Mouse (Mus musculus): ENCODE measurements around the gene Tmem91.
A peak's percentile ranks its signal among the peaks of the same experiment; 100 is the strongest.
"Not testable (repeated sequence)": the region's sequence is repeated elsewhere in the genome, so short reads cannot be mapped to it uniquely, and the experiment has no call there.

Tmem91 gene

GRCm38 (mm10) chr7:25674719-25675300 is at the start of gene Tmem91:
Tmem91 (minus strand) TSS chr7:25675166.
- ATAC-seq (ENCODE audit: insufficient number of reproducible peaks, low FRiP score, low TSS enrichment), result no peak

- ATAC-seq (ENCODE audit: insufficient number of reproducible peaks, low FRiP score, low TSS enrichment), result not testable (repeated sequence)
These were observed 46.8 kb upstream of the Tmem91 start for GRCm38 (mm10) chr7:25721776-25722175.

GRCm38 (mm10) chr7:25720760-25721159 is 45.8 kb upstream of the Tmem91 start:
- no peak for ATAC-seq (ENCODE audit: insufficient number of reproducible peaks, low FRiP score, low TSS enrichment)

- no peak for ATAC-seq (ENCODE audit: insufficient number of reproducible peaks, low FRiP score, low TSS enrichment)
These were observed 45.0 kb upstream of the Tmem91 start for GRCm38 (mm10) chr7:25719761-25720610.

- ATAC-seq (ENCODE audit: insufficient number of reproducible peaks, low FRiP score, low TSS enrichment), result peak; percentile 85
These were observed 43.9 kb upstream of the Tmem91 start, which contains the start of gene Ccdc97 for GRCm38 (mm10) chr7:25718788-25719417. Ccdc97 (minus strand) TSS chr7:25719088.

- ATAC-seq (ENCODE audit: insufficient number of reproducible peaks, low FRiP score, low TSS enrichment), result no peak
These were observed 42.5 kb upstream of the Tmem91 start for GRCm38 (mm10) chr7:25717478-25717877.

GRCm38 (mm10) chr7:25715731-25716271 is 40.8 kb upstream of the Tmem91 start:
- ATAC-seq (ENCODE audit: insufficient number of reproducible peaks, low FRiP score, low TSS enrichment), result no peak

- no peak for ATAC-seq (ENCODE audit: insufficient number of reproducible peaks, low FRiP score, low TSS enrichment)
These were observed 39.6 kb upstream of the Tmem91 start for GRCm38 (mm10) chr7:25714581-25714980.

GRCm38 (mm10) chr7:25712801-25713200 is 37.8 kb upstream of the Tmem91 start:
- ATAC-seq (ENCODE audit: insufficient number of reproducible peaks, low FRiP score, low TSS enrichment), result no peak

GRCm38 (mm10) chr7:25711731-25712197 is 36.8 kb upstream of the Tmem91 start:
- no peak for ATAC-seq (ENCODE audit: insufficient number of reproducible peaks, low FRiP score, low TSS enrichment)

GRCm38 (mm10) chr7:25711165-25711564 is 36.2 kb upstream of the Tmem91 start:
- ATAC-seq (ENCODE audit: insufficient number of reproducible peaks, low FRiP score, low TSS enrichment), result no peak

- no peak for ATAC-seq (ENCODE audit: insufficient number of reproducible peaks, low FRiP score, low TSS enrichment)
These were observed 35.7 kb upstream of the Tmem91 start for GRCm38 (mm10) chr7:25710519-25711130.

- ATAC-seq (ENCODE audit: insufficient number of reproducible peaks, low FRiP score, low TSS enrichment), result no peak
These were observed 35.0 kb upstream of the Tmem91 start for GRCm38 (mm10) chr7:25709961-25710360.

GRCm38 (mm10) chr7:25707581-25708292 is 32.8 kb upstream of the Tmem91 start:
- no peak for ATAC-seq (ENCODE audit: insufficient number of reproducible peaks, low FRiP score, low TSS enrichment)

GRCm38 (mm10) chr7:25706578-25707170 is 31.7 kb upstream of the Tmem91 start:
- no peak for ATAC-seq (ENCODE audit: insufficient number of reproducible peaks, low FRiP score, low TSS enrichment)

- no peak for ATAC-seq (ENCODE audit: insufficient number of reproducible peaks, low FRiP score, low TSS enrichment)
These were observed 30.9 kb upstream of the Tmem91 start for GRCm38 (mm10) chr7:25705801-25706251.

- no peak for ATAC-seq (ENCODE audit: insufficient number of reproducible peaks, low FRiP score, low TSS enrichment)
These were observed 29.9 kb upstream of the Tmem91 start for GRCm38 (mm10) chr7:25704716-25705364.

GRCm38 (mm10) chr7:25703793-25704494 is 29.0 kb upstream of the Tmem91 start:
- no peak for ATAC-seq (ENCODE audit: insufficient number of reproducible peaks, low FRiP score, low TSS enrichment)
